Mouse (Mus musculus): ENCODE measurements around the gene Gprc5b. TPM values are rescaled to one million over a fixed set of nuclear protein-coding genes. Genes with fewer than 3 reads are reported as not detected.

The Gprc5b gene
- polyA plus RNA-seq, 1 experiment from 2014 or later = 11.3 TPM

DNA sequence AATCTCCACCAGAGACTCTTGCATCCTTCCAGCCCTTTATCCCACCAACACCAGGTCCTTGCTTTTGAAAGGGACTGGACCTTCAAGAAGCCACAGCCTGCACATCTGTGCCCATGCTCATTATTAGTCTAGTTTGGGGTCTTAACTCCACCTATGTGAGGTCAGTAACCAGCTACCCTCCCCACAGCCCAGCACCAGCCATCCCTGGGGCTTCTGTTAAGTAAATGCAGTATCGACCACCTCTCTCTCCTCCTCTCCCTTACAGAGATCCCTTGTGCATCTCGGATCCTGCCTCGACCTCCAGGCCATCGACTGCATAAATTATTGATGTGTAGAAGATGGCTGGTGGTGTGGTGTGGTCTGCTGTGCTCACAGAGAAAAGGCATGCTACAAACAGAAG, 8.6 kb downstream of the Gprc5b start:
- peaks cover 24% of the 10 kb centered on the region for H3K36me3 ChIP-seq
- H3K4me3 ChIP-seq (replicated peaks) = no peak overlapping the region
- WGBS = 77% methylated on average over 4 of the region's 4 CpGs
- ATAC-seq (ENCODE audit: insufficient number of reproducible peaks, low FRiP score, low TSS enrichment, low read depth) = no peak
- peaks cover 12% of the 10 kb centered on the region for H3K4me1 ChIP-seq
- no peaks in the 10 kb centered on the region for H3K27me3 ChIP-seq
- no peak overlapping the region for H3K4me2 ChIP-seq (replicated peaks)
- H3K9ac ChIP-seq = no peak overlapping the region
- H3K27ac ChIP-seq (replicated peaks) = no peak overlapping the region
- H3K9me3 ChIP-seq (replicated peaks) = no peaks in the 10 kb centered on the region

DNA sequence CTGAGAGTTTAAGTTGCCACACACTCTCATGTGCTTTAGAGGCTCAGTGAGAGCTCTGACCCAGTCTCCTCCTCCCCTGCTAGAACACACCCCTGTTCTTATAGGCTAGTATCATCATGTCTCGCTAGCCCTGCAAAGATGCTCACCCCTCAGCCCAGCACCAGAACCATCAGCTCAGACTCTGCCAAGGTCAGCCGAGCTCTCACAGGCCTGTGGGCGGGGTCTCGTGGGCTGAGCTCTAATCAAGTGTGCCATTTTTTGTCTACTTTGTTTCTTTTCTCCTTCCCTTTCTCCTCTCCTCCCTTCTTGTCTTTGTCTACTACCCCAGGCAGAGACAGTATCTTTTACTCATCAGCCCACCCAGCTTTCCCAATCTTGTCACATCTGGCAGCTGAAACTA, 9.2 kb downstream of the Gprc5b start:
- Histone ChIP-seq H3K4me3 (replicated peaks) (no peak overlapping the region), H3K27me3 (no peaks in the 10 kb centered on the region), H3K4me2 (replicated peaks) (no peak overlapping the region), H3K27ac (replicated peaks) (no peak overlapping the region), H3K9ac (no peak overlapping the region), H3K36me3 (peaks cover 26% of the 10 kb centered on the region), H3K4me1 (peaks cover 7% of the 10 kb centered on the region), H3K9me3 (replicated peaks) (no peaks in the 10 kb centered on the region)
- 71% methylated on average over 4 of the region's 4 CpGs for WGBS
- no peak for ATAC-seq (ENCODE audit: insufficient number of reproducible peaks, low FRiP score, low TSS enrichment, low read depth)

- H3K9me3 ChIP-seq (replicated peaks) = no peaks in the 10 kb centered on the region
- no peaks in the 10 kb centered on the region for H3K27me3 ChIP-seq
- peaks cover 35% of the 10 kb centered on the region for H3K36me3 ChIP-seq
- H3K4me2 ChIP-seq (replicated peaks) = no peak overlapping the region
- no peak overlapping the region for H3K27ac ChIP-seq (replicated peaks)
- no peak overlapping the region for H3K9ac ChIP-seq
- H3K4me1 ChIP-seq = peaks cover 4% of the 10 kb centered on the region; the same call in 1 of the 2 replicates
- ATAC-seq (ENCODE audit: insufficient number of reproducible peaks, low FRiP score, low TSS enrichment, low read depth) = no peak
- H3K4me3 ChIP-seq (replicated peaks) = no peak overlapping the region
- WGBS = 86% methylated on average over 19 of the region's 19 CpGs
Observed at GRCm38 (mm10) chr7:118983961-118984360, 11.1 kb downstream of the Gprc5b start.

DNA sequence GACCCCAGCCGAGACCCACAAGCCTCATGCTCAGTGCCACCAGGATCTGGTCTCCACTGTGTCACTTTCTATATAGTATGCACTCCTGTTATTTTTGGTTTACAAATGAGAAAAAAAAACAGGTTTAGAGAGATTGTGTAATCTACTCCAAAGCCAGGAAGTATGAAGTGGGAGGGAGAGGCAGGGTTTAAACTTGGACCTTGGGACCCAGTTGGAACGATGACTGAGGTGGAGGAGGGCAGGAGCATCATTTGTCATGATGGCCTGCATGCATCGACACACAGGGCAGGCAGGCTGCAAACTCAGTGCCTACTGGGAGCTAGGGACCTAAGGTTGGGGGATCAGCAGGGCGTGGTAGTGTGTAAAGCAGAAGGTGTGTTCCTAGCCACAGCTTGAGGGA, 12.4 kb downstream of the Gprc5b start:
- no peaks in the 10 kb centered on the region for H3K9me3 ChIP-seq (replicated peaks)
- H3K4me1 ChIP-seq = peaks cover under 1% of the 10 kb centered on the region; the same call in 1 of the 2 replicates
- WGBS = 89% methylated on average over 4 of the region's 4 CpGs

DNA sequence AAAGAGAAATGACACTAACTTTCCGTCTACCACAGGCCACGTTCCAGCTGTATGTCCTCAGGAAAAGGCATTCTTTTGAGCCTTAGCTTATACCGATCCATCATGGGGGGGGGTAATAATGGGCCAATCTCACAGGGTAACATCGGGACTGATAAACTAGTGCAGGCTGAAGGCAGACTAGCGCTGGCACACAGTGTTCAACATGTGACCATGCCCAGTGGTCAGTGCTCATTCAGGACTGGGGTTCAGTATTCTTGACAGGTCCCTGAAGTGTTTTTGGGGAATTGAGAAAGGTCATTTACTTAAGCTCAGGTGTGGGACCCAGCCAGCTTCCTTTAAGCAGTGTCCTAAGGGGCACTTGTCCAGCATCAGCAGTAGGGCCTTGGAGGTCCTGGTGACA, 13.2 kb downstream of the Gprc5b start:
- Histone ChIP-seq H3K4me1 (no peaks in the 10 kb centered on the region; the same call in 1 of the 2 replicates), H3K4me2 (replicated peaks) (no peak overlapping the region), H3K4me3 (replicated peaks) (no peak overlapping the region), H3K9ac (no peak overlapping the region), H3K36me3 (peaks cover 40% of the 10 kb centered on the region), H3K27me3 (no peaks in the 10 kb centered on the region), H3K27ac (replicated peaks) (no peak overlapping the region), H3K9me3 (replicated peaks) (no peaks in the 10 kb centered on the region)
- 88% methylated on average over 5 of the region's 5 CpGs for WGBS
- no peak for ATAC-seq (ENCODE audit: insufficient number of reproducible peaks, low FRiP score, low TSS enrichment, low read depth)

More for the DNA sequence above, 12.4 kb downstream of the Gprc5b start:
- ATAC-seq (ENCODE audit: insufficient number of reproducible peaks, low FRiP score, low TSS enrichment, low read depth) = no peak
- Histone ChIP-seq H3K36me3 (peaks cover 35% of the 10 kb centered on the region), H3K27me3 (no peaks in the 10 kb centered on the region), H3K27ac (replicated peaks) (no peak overlapping the region), H3K4me2 (replicated peaks) (no peak overlapping the region), H3K9ac (no peak overlapping the region), H3K4me3 (replicated peaks) (no peak overlapping the region)

DNA sequence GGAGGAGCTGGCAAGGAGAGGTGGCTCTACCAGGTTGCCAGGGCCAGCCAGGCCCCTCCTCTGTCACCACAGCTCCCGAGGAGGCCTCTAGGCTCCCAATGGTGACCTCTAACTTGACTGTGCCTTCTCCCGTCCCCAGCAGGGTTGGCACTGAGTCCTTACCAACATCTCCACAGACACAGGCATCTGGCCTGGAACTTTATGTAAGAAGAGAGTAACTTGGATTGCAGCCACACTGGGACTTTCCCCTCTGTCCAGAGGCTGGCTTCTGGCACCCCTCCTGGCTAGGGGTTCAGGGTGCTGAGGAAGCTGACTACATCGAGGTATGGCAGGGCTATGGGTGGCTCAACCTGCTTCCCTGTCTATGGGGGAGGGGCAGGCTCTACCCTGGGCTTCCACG, 13.7 kb downstream of the Gprc5b start:
- Histone ChIP-seq H3K4me2 (replicated peaks) (no peak overlapping the region), H3K27me3 (no peaks in the 10 kb centered on the region), H3K36me3 (peaks cover 42% of the 10 kb centered on the region), H3K9ac (no peak overlapping the region), H3K4me3 (replicated peaks) (no peak overlapping the region), H3K9me3 (replicated peaks) (no peaks in the 10 kb centered on the region), H3K27ac (replicated peaks) (no peak overlapping the region), H3K4me1 (peaks cover 4% of the 10 kb centered on the region; the same call in 1 of the 2 replicates)
- no peak for ATAC-seq (ENCODE audit: insufficient number of reproducible peaks, low FRiP score, low TSS enrichment, low read depth)
- 76% methylated on average over 4 of the region's 4 CpGs for WGBS

DNA sequence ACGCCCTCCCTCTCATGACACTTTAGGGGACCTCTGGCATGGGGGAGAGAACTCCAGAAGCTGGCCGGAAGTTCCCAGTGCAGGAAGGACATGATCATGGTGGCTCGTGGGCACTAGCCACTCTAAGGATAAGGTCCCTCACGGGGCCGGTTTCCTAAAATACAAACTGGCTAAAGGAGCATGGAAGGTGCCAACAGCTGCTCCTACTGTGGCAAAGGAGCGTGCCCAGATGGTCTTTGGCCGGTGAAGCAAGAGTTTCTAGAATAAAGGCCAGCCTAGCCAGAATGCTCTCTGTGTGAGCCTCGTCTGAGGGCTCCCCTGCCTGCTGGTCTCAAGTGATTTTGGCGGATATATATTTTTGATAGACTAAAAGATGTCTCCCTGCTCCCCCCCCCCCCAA, 15.3 kb downstream of the Gprc5b start:
- no peak for ATAC-seq (ENCODE audit: insufficient number of reproducible peaks, low FRiP score, low TSS enrichment, low read depth)
- Histone ChIP-seq H3K4me2 (replicated peaks) (no peak overlapping the region), H3K4me1 (peaks cover 9% of the 10 kb centered on the region; the same call in 1 of the 2 replicates), H3K9me3 (replicated peaks) (no peaks in the 10 kb centered on the region), H3K36me3 (peaks cover 49% of the 10 kb centered on the region), H3K27me3 (no peaks in the 10 kb centered on the region), H3K4me3 (replicated peaks) (no peak overlapping the region), H3K27ac (replicated peaks) (no peak overlapping the region), H3K9ac (no peak overlapping the region)
- 88% methylated on average over 9 of the region's 9 CpGs for WGBS

DNA sequence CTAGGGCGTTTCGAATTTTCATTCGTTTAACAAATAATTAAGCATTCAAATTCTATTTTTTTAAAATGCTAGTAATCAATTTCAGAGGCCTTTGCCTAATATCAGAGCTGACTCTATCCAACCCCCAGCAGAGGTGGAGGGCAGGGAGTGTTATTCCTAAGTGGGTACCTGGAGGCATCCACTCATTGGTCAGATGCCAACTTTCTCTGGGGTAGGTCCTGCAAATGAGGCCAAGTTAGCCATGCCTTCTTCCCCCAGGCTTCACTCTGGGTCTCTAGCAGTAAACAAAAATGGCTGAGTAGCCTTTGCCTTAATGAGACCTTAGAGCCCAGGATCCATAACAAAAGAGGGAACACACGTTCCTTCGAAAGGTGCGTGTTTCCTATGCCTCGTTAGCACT, 15.9 kb downstream of the Gprc5b start:
- no peaks in the 10 kb centered on the region for H3K9me3 ChIP-seq (replicated peaks)
- H3K4me1 ChIP-seq = peaks cover 9% of the 10 kb centered on the region; the same call in 1 of the 2 replicates
- no peak overlapping the region for H3K4me2 ChIP-seq (replicated peaks)
- ATAC-seq (ENCODE audit: insufficient number of reproducible peaks, low FRiP score, low TSS enrichment, low read depth) = no peak
- H3K27ac ChIP-seq (replicated peaks) = no peak overlapping the region
- 90% methylated on average over 7 of the region's 7 CpGs for WGBS
- peaks cover 51% of the 10 kb centered on the region for H3K36me3 ChIP-seq
- H3K27me3 ChIP-seq = no peaks in the 10 kb centered on the region
- H3K9ac ChIP-seq = no peak overlapping the region
- H3K4me3 ChIP-seq (replicated peaks) = no peak overlapping the region

DNA sequence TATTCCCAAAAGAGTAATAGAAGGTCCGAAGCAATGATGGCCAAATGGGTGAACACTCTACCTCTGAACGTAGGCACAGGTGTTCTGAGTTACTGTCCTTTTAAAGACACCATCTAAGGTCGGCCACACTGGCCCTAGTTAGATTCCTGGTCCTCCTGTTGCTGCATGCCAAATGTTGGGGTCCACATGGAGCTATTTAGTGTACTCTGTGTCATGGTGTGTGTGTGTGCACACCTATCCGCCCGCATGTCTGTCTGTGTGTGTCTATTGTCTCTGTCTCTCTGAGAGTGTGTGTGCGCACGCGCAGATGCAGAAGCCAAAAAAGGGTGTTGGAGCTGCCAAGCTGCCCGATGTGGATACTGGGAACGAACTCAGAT, 17.9 kb downstream of the Gprc5b start:
- no peak for ATAC-seq (ENCODE audit: insufficient number of reproducible peaks, low FRiP score, low TSS enrichment, low read depth)
- Histone ChIP-seq H3K4me2 (replicated peaks) (no peak overlapping the region), H3K9me3 (replicated peaks) (no peaks in the 10 kb centered on the region), H3K36me3 (peaks cover 54% of the 10 kb centered on the region), H3K9ac (no peak overlapping the region), H3K27me3 (no peaks in the 10 kb centered on the region), H3K4me3 (replicated peaks) (no peak overlapping the region), H3K27ac (replicated peaks) (no peak overlapping the region), H3K4me1 (peaks cover 9% of the 10 kb centered on the region; the same call in 1 of the 2 replicates)
- WGBS = 75% methylated on average over 10 of the region's 10 CpGs

GRCm38 (mm10) chr7:118976414-118977166, 18.4 kb downstream of the Gprc5b start:
- no peak overlapping the region for H3K27ac ChIP-seq (replicated peaks)
- peaks cover 50% of the 10 kb centered on the region for H3K36me3 ChIP-seq
- H3K9me3 ChIP-seq (replicated peaks) = no peaks in the 10 kb centered on the region
- H3K27me3 ChIP-seq = no peaks in the 10 kb centered on the region
- no peak for ATAC-seq (ENCODE audit: insufficient number of reproducible peaks, low FRiP score, low TSS enrichment, low read depth)
- peaks cover 9% of the 10 kb centered on the region; the same call in 1 of the 2 replicates for H3K4me1 ChIP-seq
- H3K4me3 ChIP-seq (replicated peaks) = no peak overlapping the region
- H3K9ac ChIP-seq = no peak overlapping the region
- WGBS = 32% methylated on average over 14 of the region's 14 CpGs
- 0 out of 2 replicates have a peak overlapping the region, but pooled peaks have one; percentile 12 for H3K4me2 ChIP-seq (replicated peaks)

- Histone ChIP-seq H3K4me1 (0 out of 2 replicates have a peak, but pooled peaks cover 9% of the 10 kb centered on the region), H3K27ac (replicated peaks) (no peak overlapping the region), H3K4me2 (replicated peaks) (no peak overlapping the region), H3K27me3 (no peaks in the 10 kb centered on the region), H3K9ac (no peak overlapping the region), H3K36me3 (peaks cover 54% of the 10 kb centered on the region; the same call in 1 of the 2 replicates), H3K9me3 (replicated peaks) (no peaks in the 10 kb centered on the region), H3K4me3 (replicated peaks) (no peak overlapping the region)
- no peak for ATAC-seq (ENCODE audit: insufficient number of reproducible peaks, low FRiP score, low TSS enrichment, low read depth)
- 71% methylated on average over 3 of the region's 3 CpGs for WGBS
Observed at GRCm38 (mm10) chr7:118975837-118976236, 19.2 kb downstream of the Gprc5b start.

- Histone ChIP-seq H3K36me3 (peaks cover 45% of the 10 kb centered on the region; the same call in 1 of the 2 replicates), H3K9me3 (replicated peaks) (no peaks in the 10 kb centered on the region), H3K27ac (replicated peaks) (no peak overlapping the region), H3K9ac (no peak overlapping the region), H3K4me1 (0 out of 2 replicates have a peak, but pooled peaks cover 9% of the 10 kb centered on the region), H3K4me3 (replicated peaks) (no peak overlapping the region), H3K27me3 (no peaks in the 10 kb centered on the region), H3K4me2 (replicated peaks) (no peak overlapping the region)
- no peak for ATAC-seq (ENCODE audit: insufficient number of reproducible peaks, low FRiP score, low TSS enrichment, low read depth)
- WGBS = 87% methylated on average over 4 of the region's 4 CpGs
Observed at GRCm38 (mm10) chr7:118973377-118973776, 21.6 kb downstream of the Gprc5b start.
